In the genomic region with DNA sequence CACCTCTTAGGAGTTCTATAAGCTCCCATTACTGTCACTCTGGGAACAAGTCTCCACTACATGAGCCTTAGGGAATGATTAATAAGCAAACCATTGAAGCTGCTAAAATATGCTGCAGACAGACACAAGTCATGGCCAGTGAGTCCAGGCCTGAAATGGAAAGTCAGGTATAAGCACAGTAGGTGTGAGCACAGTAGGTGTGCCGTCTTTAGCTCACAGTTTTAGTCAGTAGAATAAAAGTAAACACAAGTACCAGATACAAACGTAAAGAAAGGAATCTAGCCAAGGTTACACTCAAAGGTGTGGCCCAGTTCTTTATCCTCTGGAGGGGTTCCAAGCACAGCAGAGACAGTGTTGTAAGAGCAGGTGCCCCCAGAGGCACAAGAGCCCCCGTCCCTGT, we compare ENCODE assay signal across 37 mouse cellular contexts. TPM values are rescaled to one million over a fixed set of nuclear protein-coding genes. Genes with fewer than 3 reads are reported as not detected.
"Had no signal": no experiment of that assay in that cellular context is flagged by ENCODE, and none has a peak within 500 bp of the region (broad histone marks: within the 10 kb centered on the region; RNA-seq: fewer than 3 reads in every experiment).

No protein-coding gene starts in this region.

- DNase-seq: gastrocnemius, adult 2 months; gastrocnemius, postnatal 10 days; gastrocnemius, postnatal 25 days; heart, adult 18-20 months; heart, postnatal 10 days; kidney, adult 11 months; kidney, adult 2 months; kidney, adult 9 months; kidney, postnatal 14 days; kidney, postnatal 4 days; liver; liver, embryonic 13.5 days had no signal

- H3K4me1 ChIP-seq: heart, embryonic 10.5 days; hindbrain, embryonic 15.5 days; liver, embryonic 13.5 days had no signal

- ATAC-seq: hindbrain, postnatal 0 days had no signal

- H3K27ac ChIP-seq: gastrocnemius, adult 2 months; heart, embryonic 10.5 days; hindbrain, embryonic 13.5 days; hindbrain, embryonic 15.5 days; hindbrain, postnatal 0 days; kidney, embryonic 15.5 days; kidney, postnatal 0 days; layer of hippocampus, adult 2 months; left cerebral cortex, adult 2 months; limb, embryonic 10.5 days; limb, embryonic 12.5 days; liver, embryonic 13.5 days had no signal

- H3K9me3 ChIP-seq: heart, embryonic 10.5 days; heart, embryonic 12.5 days; hindbrain, embryonic 13.5 days; hindbrain, embryonic 15.5 days; kidney, embryonic 15.5 days; limb, embryonic 10.5 days; limb, embryonic 12.5 days; liver, embryonic 13.5 days had no signal

- H3K9ac ChIP-seq: heart, embryonic 12.5 days; hindbrain, embryonic 13.5 days; hindbrain, embryonic 15.5 days; kidney, embryonic 15.5 days; limb, embryonic 12.5 days; liver, embryonic 13.5 days had no signal

- H3K4me2 ChIP-seq: heart, embryonic 12.5 days; hindbrain, embryonic 13.5 days; hindbrain, embryonic 15.5 days; kidney, embryonic 15.5 days; limb, embryonic 12.5 days; liver, embryonic 11.5 days; liver, embryonic 13.5 days had no signal

- H3K36me3 ChIP-seq: heart, embryonic 10.5 days; heart, embryonic 12.5 days; hindbrain, embryonic 13.5 days; hindbrain, embryonic 15.5 days; kidney, embryonic 15.5 days; limb, embryonic 10.5 days; limb, embryonic 12.5 days; liver, embryonic 13.5 days had no signal

- H3K27me3 ChIP-seq: heart, embryonic 12.5 days; hindbrain, embryonic 13.5 days; hindbrain, embryonic 15.5 days; kidney, embryonic 15.5 days; liver, embryonic 13.5 days had no signal

- H3K4me3 ChIP-seq: gastrocnemius, adult 2 months; heart, embryonic 10.5 days; heart, embryonic 12.5 days; hindbrain, embryonic 13.5 days; hindbrain, embryonic 15.5 days; kidney, embryonic 15.5 days; layer of hippocampus, adult 2 months; left cerebral cortex, adult 2 months; limb, embryonic 10.5 days; limb, embryonic 12.5 days; liver, embryonic 13.5 days had no signal

RNA-seq across cellular contexts. Expression of a gene that starts 4.8 kb away (rescaled TPM):
- polyA plus RNA-seq: heart, embryonic 10.5 days; heart, embryonic 12.5 days; hindbrain, embryonic 11.5 days; hindbrain, embryonic 13.5 days; limb, embryonic 10.5 days; limb, embryonic 12.5 days had no signal

RNA-seq across cellular contexts. Expression of a gene that starts 47.1 kb away (rescaled TPM):
- total RNA-seq: gastrocnemius, adult 2 months; gastrocnemius, postnatal 10 days; gastrocnemius, postnatal 25 days; gastrocnemius, postnatal 4 days; granulocyte monocyte progenitor cell, adult 5-6 weeks; heart, adult 18-20 months; heart, adult 8-10 months; heart, postnatal 10 days; heart, postnatal 25 days; hematopoietic stem cell, adult 5-6 weeks; hindbrain, postnatal 0 days; layer of hippocampus, adult 2 months; layer of hippocampus, postnatal 10 days; layer of hippocampus, postnatal 25 days; left cerebral cortex, adult 2 months; left cerebral cortex, postnatal 14 days; left cerebral cortex, postnatal 36 days had no signal
- polyA plus RNA-seq: frontal cortex, adult 2 months; heart, embryonic 10.5 days; heart, embryonic 12.5 days; heart, embryonic 14.5 days; hindbrain, embryonic 11.5 days; hindbrain, embryonic 13.5 days; hindbrain, embryonic 15.5 days; hindbrain, postnatal 0 days; kidney, adult 2 months; kidney, embryonic 15.5 days; kidney, postnatal 0 days; limb, embryonic 10.5 days; limb, embryonic 12.5 days; limb, embryonic 14.5 days; liver, embryonic 11.5 days; liver, embryonic 13.5 days had no signal
